Mouse (Mus musculus) liver, embryonic 14.5 days (tissue): ENCODE results near the gene Zfp655. TPM values are rescaled to one million over a fixed set of nuclear protein-coding genes. Genes with fewer than 3 reads are reported as not detected.
"Not testable (repeated sequence)": the region's sequence is repeated elsewhere in the genome, so short reads cannot be mapped to it uniquely, and the experiment has no call there.

ENCODE experiments used
- ATAC-seq: fragments of 200-750 bp; cut with Nextera tagmentation; 2 replicates; pipeline ENCODE4 v1.8.0; 2017; ENCODE audit warnings: moderate number of reproducible peaks, mild to moderate bottlenecking, moderate library complexity; ENCODE audit not compliant: insufficient read depth
- DNase-seq, 3 experiments: peaks; one replicate each; pipeline ENCODE4 v3.0.0-alpha.2; 2012 to 2013; ENCODE audit warnings: low read depth in 3 of 3, low spot score in 3 of 3
- H3K27ac ChIP-seq: fragments of 300-500 bp; sonication (generic); 2 replicates; pipeline ENCODE4 v1.5.1; 2014; ENCODE audit warnings: moderate library complexity, mild to moderate bottlenecking, control low read depth, inconsistent platforms
- H3K27me3 ChIP-seq: fragments of 300-500 bp; sonication (generic); 2 replicates; pipeline ENCODE4 v1.6.1; 2014; ENCODE audit warnings: mild to moderate bottlenecking, low read length, moderate library complexity; ENCODE audit not compliant: control insufficient read depth, insufficient read depth
- H3K36me3 ChIP-seq: fragments of 300-500 bp; sonication (generic); replicated peaks from 2 replicates; pipeline ENCODE4 v1.6.1; 2014; ENCODE audit warnings: low read depth; ENCODE audit not compliant: control insufficient read depth, insufficient read depth
- H3K4me1 ChIP-seq, 2 experiments: fragments of 200-500 bp in 1 of 2; fragments of 300-500 bp in 1 of 2; sonication (generic) in 1 of 2; replicated peaks; 2 replicates each; pipeline ENCODE4 v1.6.1; 2012 to 2014; ENCODE audit warnings: antibody characterized with exemption in 1 of 2, inconsistent platforms in 1 of 2, low read length in 1 of 2; ENCODE audit not compliant: control insufficient read depth in 2 of 2, insufficient read depth in 2 of 2
- H3K4me2 ChIP-seq: fragments of 300-500 bp; sonication (generic); 2 replicates; pipeline ENCODE4 v1.6.1; 2014; ENCODE audit warnings: low read depth, mild to moderate bottlenecking, control low read depth, moderate library complexity
- H3K4me3 ChIP-seq, 2 experiments: fragments of 200-500 bp in 1 of 2; fragments of 300-500 bp in 1 of 2; sonication (generic) in 1 of 2; 2 replicates each; pipeline ENCODE4 v1.5.1; 2012 to 2014; ENCODE audit warnings: low read depth in 2 of 2, low read length in 2 of 2, mild to moderate bottlenecking in 2 of 2, control low read depth in 1 of 2, inconsistent platforms in 1 of 2, moderate library complexity in 1 of 2; ENCODE audit not compliant: insufficient read depth in 1 of 2
- H3K9ac ChIP-seq: fragments of 300-500 bp; sonication (generic); replicated peaks from 2 replicates; pipeline ENCODE4 v1.6.1; 2014; ENCODE audit warnings: mild to moderate bottlenecking, control low read depth, moderate library complexity
- H3K9me3 ChIP-seq: fragments of 300-500 bp; sonication (generic); 2 replicates; pipeline ENCODE4 v1.6.1; 2016; ENCODE audit warnings: low read length, mixed read lengths; ENCODE audit not compliant: control insufficient read depth
- CTCF ChIP-seq: IDR thresholded peaks from 2 replicates; pipeline ENCODE4 v1.5.1; 2016; ENCODE audit warnings: antibody characterized with exemption, low read depth, control low read depth
- EP300 ChIP-seq: IDR thresholded peaks from 2 replicates; pipeline ENCODE4 v1.6.1; 2016; ENCODE audit warnings: antibody characterized with exemption, low read depth
- WGBS: fragments of 180-500 bp; shearing (Covaris S2); extraction: QIAGEN DNeasy Blood & Tissue Kit; methylation state at CpG from one replicate; pipeline ENCODE4 v1.1.7; 2014; ENCODE audit not compliant: insufficient replicate concordance; 5-methylcytosine and 5-hydroxymethylcytosine counted together
- polyA plus RNA-seq, 2 experiments: library from polyadenylated mRNA; depleted of rRNA in 1 of 2; stranded (reverse) in 1 of 2; unstranded in 1 of 2; fragments of >200 nt; fragmentation: Nextera tagmentation in 1 of 2; extraction: Ambion mirVana in 1 of 2; gene quantifications; 2 replicates each; pipeline versions ENCODE4 v1.2.1 to v1.2.3; 2012 to 2014

Zfp655 gene
- polyA plus RNA-seq, 2 experiments = 8.3 to 18.7 TPM

DNA sequence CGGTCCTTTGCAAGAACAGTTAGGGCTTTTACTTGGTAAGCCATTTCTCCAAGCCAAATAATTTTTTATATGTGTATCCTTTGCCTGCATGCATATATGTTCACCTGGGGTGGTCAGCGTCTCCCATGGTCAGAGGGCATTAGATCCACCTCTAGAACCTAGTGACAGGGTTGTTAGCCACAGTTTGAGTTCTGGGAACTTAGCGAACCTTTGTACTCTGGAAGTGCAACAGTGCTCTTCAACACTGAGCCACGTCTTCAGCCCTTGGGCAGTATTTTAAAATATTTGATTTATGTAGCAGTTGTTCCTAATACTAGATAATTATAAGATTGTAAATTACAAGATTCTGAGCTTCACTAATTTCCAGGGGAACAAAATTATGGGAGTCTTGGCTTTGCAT is 874 bp upstream of the Zfp655 start:
- Histone ChIP-seq H3K9me3 (no peaks in the 10 kb centered on the region), H3K4me3 (peak overlapping the region in 1 of 2 experiments; percentile 100; a peak in 2 of 4 replicates), H3K36me3 (peaks cover 22% of the 10 kb centered on the region), H3K4me1 (peaks cover 7 to 9% of the 10 kb centered on the region in 2 experiments; a peak in 3 of 4 replicates), H3K9ac (peak overlapping the region; percentile 99; the same call in 1 of the 2 replicates), H3K4me2 (peak overlapping the region; percentile 67), H3K27me3 (no peaks in the 10 kb centered on the region), H3K27ac (peak overlapping the region; percentile 92; the same call in 1 of the 2 replicates)
- 76% methylated on average over 4 of the region's 4 CpGs for WGBS
- TF ChIP-seq CTCF (no peak), EP300 (no peak)
- no peak for DNase-seq
- no peak for ATAC-seq

DNA sequence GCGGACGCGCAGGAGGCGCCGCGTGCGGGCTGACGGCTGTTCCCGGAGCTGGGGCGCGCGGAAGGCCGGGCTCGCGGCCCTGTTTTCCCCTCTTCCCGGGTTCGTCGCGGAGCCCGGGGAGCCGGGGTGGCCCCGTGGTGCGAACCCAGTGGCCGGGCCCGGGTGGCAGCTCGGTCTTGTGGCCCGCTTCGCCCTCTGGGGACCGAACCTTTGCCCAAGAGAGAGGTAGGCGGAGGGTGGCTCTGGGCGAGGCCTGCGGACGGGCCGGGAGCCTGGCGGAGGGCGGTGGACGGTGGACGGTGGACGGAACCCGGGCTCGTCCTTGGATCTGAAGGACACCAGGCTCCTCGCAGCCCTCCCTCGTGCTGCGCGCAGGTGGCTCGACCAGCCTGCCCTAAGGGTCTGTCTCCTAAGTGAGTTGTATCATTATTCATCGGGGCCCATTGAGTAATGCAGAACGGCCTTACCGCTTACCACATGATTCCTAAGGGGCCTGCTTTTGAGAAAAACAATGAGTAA is 437 bp downstream of the Zfp655 start:
- TF ChIP-seq EP300 (no peak), CTCF (no peak)
- ATAC-seq = peak; percentile 64

DNA sequence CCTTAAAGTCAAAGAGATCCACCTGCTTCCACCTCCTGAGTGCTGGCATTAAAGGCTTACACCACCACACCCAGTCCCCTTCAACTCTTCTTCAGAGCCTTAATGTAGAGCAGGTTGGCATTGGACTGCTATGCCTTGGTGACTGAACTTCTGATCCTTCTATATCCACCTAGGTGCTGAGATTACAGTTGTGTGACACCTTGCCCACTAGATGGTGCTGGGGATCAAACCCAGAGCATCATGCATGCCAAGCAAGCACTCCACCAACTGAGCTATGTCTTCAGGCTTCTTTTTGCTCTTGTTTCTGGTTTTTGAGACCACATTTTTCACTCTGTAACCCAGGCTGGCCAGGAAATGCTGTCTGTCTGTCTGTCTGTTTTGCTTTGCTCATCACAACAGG is 3.1 kb downstream of the Zfp655 start:
- peaks cover 3 to 9% of the 10 kb centered on the region in 2 experiments; a peak in 3 of 4 replicates for H3K4me1 ChIP-seq
- DNase-seq (peak in 1 of 3 experiments; percentile 29), ATAC-seq (no peak)
- H3K4me3 ChIP-seq = no peak overlapping the region
- peak; percentile 70 for TF ChIP-seq CTCF
- no peak for TF ChIP-seq EP300
- H3K9me3 ChIP-seq = no peaks in the 10 kb centered on the region
- no peak overlapping the region for H3K9ac ChIP-seq
- no peak overlapping the region for H3K27ac ChIP-seq
- no peaks in the 10 kb centered on the region for H3K27me3 ChIP-seq
- H3K4me2 ChIP-seq = no peak overlapping the region
- H3K36me3 ChIP-seq = peaks cover 44% of the 10 kb centered on the region

More for the DNA sequence above, 437 bp downstream of the Zfp655 start:
- DNase-seq = peak in 1 of 3 experiments; percentile 27
- H3K9ac ChIP-seq = peak overlapping the region; percentile 99
- H3K27ac ChIP-seq = peak overlapping the region; percentile 92
- H3K4me2 ChIP-seq = peak overlapping the region; percentile 67
- under 1% methylated on average over 48 of the region's 49 CpGs for WGBS
- peaks cover 6 to 9% of the 10 kb centered on the region in 2 experiments; a peak in 3 of 4 replicates for H3K4me1 ChIP-seq
- H3K4me3 ChIP-seq = peak overlapping the region; percentile 92 to 100
- H3K9me3 ChIP-seq = no peaks in the 10 kb centered on the region
- H3K36me3 ChIP-seq = peaks cover 29% of the 10 kb centered on the region
- no peaks in the 10 kb centered on the region for H3K27me3 ChIP-seq

DNA sequence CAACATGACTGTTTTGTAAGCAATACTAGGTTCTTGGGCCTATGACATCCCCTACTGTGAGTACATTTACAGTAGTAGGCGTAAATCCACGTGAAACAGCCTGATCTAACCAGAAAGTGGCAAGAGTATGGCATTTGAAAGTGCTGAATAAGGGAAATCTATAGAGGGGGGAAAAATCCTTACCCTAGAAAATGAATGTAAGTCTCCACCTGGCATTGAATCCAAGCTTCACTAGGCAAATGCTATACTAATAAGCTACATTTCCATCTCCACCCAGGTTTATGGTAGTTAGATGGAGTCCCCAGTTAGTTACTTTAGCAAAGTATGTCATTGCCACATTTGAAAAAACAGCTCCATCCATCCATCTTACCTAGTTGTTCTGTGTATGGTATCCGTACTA is 18.0 kb downstream of the Zfp655 start:
- no peaks in the 10 kb centered on the region for H3K4me1 ChIP-seq
- peaks cover 11% of the 10 kb centered on the region for H3K36me3 ChIP-seq
- no peak overlapping the region for H3K27ac ChIP-seq
- H3K9me3 ChIP-seq = no peaks in the 10 kb centered on the region
- 78% methylated on average over 3 of the region's 3 CpGs for WGBS
- H3K4me3 ChIP-seq = no peak overlapping the region
- no peak for TF ChIP-seq CTCF
- TF ChIP-seq EP300 = no peak
- no peak overlapping the region for H3K9ac ChIP-seq
- DNase-seq = no peak
- ATAC-seq = no peak
- no peak overlapping the region for H3K4me2 ChIP-seq
- no peaks in the 10 kb centered on the region for H3K27me3 ChIP-seq

- H3K27me3 ChIP-seq, H3K4me3 ChIP-seq, H3K9me3 ChIP-seq, H3K4me2 ChIP-seq, DNase-seq, H3K27ac ChIP-seq, H3K4me1 ChIP-seq, H3K36me3 ChIP-seq, ATAC-seq, H3K9ac ChIP-seq: not testable (repeated sequence)
- WGBS = 52% methylated on average over 2 of the region's 2 CpGs
Observed at GRCm38 (mm10) chr5:145273568-145273967, 42.1 kb downstream of the Zfp655 start.
